Mouse (Mus musculus) lung, postnatal 0 days (tissue): ENCODE data around the gene Ywhah. TPM values are rescaled to one million over a fixed set of nuclear protein-coding genes. Genes with fewer than 3 reads are reported as not detected.

Experiments used
- ATAC-seq: fragments of 200-750 bp; cut with Nextera tagmentation; 2 replicates; pipeline ENCODE4 v1.8.0; 2017; ENCODE audit warnings: moderate library complexity
- DNase-seq: peaks from one replicate; pipeline ENCODE4 v3.0.0-alpha.2; 2016; ENCODE audit warnings: low spot score
- H3K27ac ChIP-seq: fragments of 300-500 bp; sonication (generic); 2 replicates; pipeline ENCODE4 v1.5.1; 2014; ENCODE audit warnings: antibody characterized with exemption, mild to moderate bottlenecking, low read length, mixed read lengths
- H3K27me3 ChIP-seq: fragments of 300-500 bp; sonication (generic); replicated peaks from 2 replicates; pipeline ENCODE4 v1.6.1; 2014; ENCODE audit warnings: low read length, mixed read lengths; ENCODE audit not compliant: insufficient read depth
- H3K36me3 ChIP-seq: fragments of 300-500 bp; sonication (generic); 2 replicates; pipeline ENCODE4 v1.6.1; 2014; ENCODE audit warnings: low read length, mixed read lengths; ENCODE audit not compliant: insufficient read depth
- H3K4me1 ChIP-seq: fragments of 300-500 bp; sonication (generic); 2 replicates; pipeline ENCODE4 v1.6.1; 2014; ENCODE audit warnings: antibody characterized with exemption, low read depth, low read length, mixed read lengths; ENCODE audit not compliant: insufficient read depth
- H3K4me2 ChIP-seq: fragments of 300-500 bp; sonication (generic); replicated peaks from 2 replicates; pipeline ENCODE4 v1.6.1; 2014; ENCODE audit warnings: low read depth, mild to moderate bottlenecking, low read length, moderate library complexity, mixed read lengths
- H3K4me3 ChIP-seq: fragments of 300-500 bp; sonication (generic); 2 replicates; pipeline ENCODE4 v1.5.1; 2014; ENCODE audit warnings: low read depth, low read length
- H3K9ac ChIP-seq: fragments of 300-500 bp; sonication (generic); replicated peaks from 2 replicates; pipeline ENCODE4 v1.6.1; 2014; ENCODE audit warnings: low read depth, mild to moderate bottlenecking
- H3K9me3 ChIP-seq: fragments of 300-500 bp; sonication (generic); 2 replicates; pipeline ENCODE4 v1.6.1; 2016; ENCODE audit warnings: low read length, mixed read lengths
- CTCF ChIP-seq: IDR thresholded peaks from 2 replicates; pipeline ENCODE4 v1.5.1; 2016; ENCODE audit warnings: antibody characterized with exemption, mild to moderate bottlenecking
- EP300 ChIP-seq: IDR thresholded peaks from 2 replicates; pipeline ENCODE4 v1.6.1; 2016; ENCODE audit warnings: antibody characterized with exemption, mild to moderate bottlenecking, control low read depth
- WGBS: fragments of 180-500 bp; shearing (Covaris S2); extraction: QIAGEN DNeasy Blood & Tissue Kit; methylation state at CpG from one replicate; pipeline ENCODE4 v1.1.7; 2014; 5-methylcytosine and 5-hydroxymethylcytosine counted together
- polyA plus RNA-seq: library from polyadenylated mRNA; unstranded; fragments of >200 nt; fragmentation: Nextera tagmentation; extraction: Ambion mirVana; gene quantifications from 2 replicates; pipeline ENCODE4 v1.2.1, GENCODE M21; 2015

Ywhah gene
- polyA plus RNA-seq, 1 experiment from 2014 or later: 242 TPM

DNA sequence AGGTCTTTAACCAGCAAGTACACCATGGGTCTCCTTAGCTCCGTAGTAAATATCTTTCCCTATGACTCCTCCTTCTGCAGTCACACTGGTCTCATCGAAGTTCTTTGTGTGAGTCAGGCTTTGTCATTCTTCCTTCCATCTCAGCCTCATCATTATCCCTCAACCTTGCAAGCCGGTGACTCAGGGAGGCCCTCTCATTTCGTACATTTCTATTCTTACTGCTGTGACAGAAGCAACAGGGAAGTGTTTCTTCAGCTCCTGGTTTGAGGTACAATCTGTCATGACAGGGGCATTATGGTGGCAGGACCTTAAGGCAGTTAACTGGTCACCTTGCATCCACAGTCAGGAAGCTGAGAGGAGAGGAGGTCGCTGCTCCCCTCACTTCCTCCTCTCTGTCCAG is 15.8 kb upstream of the Ywhah start:
- Histone ChIP-seq H3K36me3 (no peaks in the 10 kb centered on the region), H3K27me3 (no peaks in the 10 kb centered on the region), H3K4me3 (no peak overlapping the region), H3K4me2 (no peak overlapping the region), H3K9ac (no peak overlapping the region), H3K4me1 (no peaks in the 10 kb centered on the region), H3K9me3 (no peaks in the 10 kb centered on the region), H3K27ac (no peak overlapping the region)
- no peak for ATAC-seq
- TF ChIP-seq CTCF (no peak), EP300 (no peak)
- no peak for DNase-seq
- WGBS: 82% methylated on average over 5 of the region's 5 CpGs

DNA sequence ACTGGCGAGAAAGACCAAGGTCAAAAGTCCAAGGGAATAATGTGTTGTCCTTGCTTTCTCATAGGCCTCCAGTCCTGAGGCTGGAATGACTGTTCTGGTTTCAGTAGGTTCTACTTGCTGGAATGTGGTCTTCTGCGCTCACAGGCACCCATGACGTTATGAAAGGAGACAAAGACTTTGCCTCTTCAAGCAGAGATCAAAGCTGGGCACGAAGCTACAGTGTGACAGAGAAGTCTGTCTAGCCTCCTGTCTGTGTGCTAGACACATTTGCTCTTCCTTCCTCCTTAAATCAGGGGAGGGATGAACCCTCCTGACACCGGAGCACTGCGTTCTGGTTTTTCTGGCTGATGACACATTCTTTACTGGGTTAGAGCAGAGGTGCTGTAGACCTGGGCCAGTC is 15.1 kb upstream of the Ywhah start:
- 50% methylated on average over 6 of the region's 6 CpGs for WGBS
- no peak for TF ChIP-seq EP300
- no peak for TF ChIP-seq CTCF

DNA sequence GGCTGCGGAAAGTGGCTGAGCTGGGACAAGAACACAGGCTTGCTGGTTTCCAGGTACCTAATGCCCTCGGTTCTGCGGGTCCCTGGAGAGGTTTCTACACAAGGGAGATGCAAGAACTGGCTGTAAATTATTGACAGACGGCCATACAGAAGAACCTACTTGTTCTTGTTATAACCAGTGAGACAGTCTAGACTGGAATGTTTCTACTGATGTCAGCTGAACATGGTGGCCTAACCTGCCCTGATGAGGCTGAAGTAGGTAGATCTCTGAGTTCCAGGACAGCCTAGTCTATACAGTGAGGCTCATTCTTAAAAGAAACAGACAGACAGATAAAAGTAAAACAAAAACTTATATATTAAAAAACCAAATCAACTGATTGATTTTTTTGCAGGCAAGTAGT is 14.5 kb upstream of the Ywhah start:
- H3K27ac ChIP-seq: no peak overlapping the region
- no peak for DNase-seq
- H3K9ac ChIP-seq: no peak overlapping the region
- TF ChIP-seq CTCF (no peak), EP300 (no peak)
- no peak overlapping the region for H3K4me2 ChIP-seq
- ATAC-seq: no peak
- H3K9me3 ChIP-seq: no peaks in the 10 kb centered on the region
- no peaks in the 10 kb centered on the region for H3K4me1 ChIP-seq
- no peak overlapping the region for H3K4me3 ChIP-seq
- H3K27me3 ChIP-seq: no peaks in the 10 kb centered on the region
- no peaks in the 10 kb centered on the region for H3K36me3 ChIP-seq
- WGBS: 51% methylated on average over 4 of the region's 4 CpGs

More for the DNA sequence above, 15.1 kb upstream of the Ywhah start:
- DNase-seq (no peak), ATAC-seq (no peak)
- H3K4me1 ChIP-seq: no peaks in the 10 kb centered on the region
- no peak overlapping the region for H3K4me3 ChIP-seq
- H3K27me3 ChIP-seq: no peaks in the 10 kb centered on the region
- no peak overlapping the region for H3K9ac ChIP-seq
- H3K9me3 ChIP-seq: no peaks in the 10 kb centered on the region
- H3K4me2 ChIP-seq: no peak overlapping the region
- no peak overlapping the region for H3K27ac ChIP-seq
- H3K36me3 ChIP-seq: no peaks in the 10 kb centered on the region

DNA sequence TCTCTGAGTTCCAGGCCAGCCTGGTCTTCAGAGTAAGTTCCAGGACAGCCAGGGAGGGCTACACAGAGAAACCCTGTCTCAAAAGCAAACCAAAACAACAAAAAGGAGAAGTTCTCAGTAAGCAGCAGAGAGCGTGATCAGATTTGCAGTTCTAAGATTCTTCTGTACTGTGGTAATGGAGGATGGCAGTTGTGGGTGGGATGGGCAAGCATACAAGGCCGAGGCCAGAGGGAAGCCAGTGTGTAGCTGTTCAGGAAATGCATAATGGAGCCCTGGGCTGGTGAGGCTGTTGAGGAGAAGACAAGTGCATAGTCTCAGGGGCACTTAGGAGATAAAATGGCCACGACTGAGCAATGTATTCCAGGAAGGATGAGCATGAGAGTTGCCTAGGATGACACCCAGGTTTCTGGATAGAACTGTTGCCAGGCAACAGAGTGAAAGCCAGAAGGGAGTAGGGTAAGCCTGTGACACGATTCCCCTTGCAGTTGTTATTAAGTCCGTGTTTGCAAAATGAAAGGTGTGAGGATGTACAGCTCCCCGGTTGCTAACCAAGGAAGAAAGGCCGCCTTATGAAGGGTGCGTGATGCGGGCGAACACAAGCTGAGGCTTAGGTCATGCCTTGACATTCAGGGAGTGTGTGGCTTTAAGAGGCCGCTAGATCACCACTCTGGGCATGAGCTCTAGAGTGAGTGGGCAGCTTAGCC is 13.0 kb upstream of the Ywhah start:
- Histone ChIP-seq H3K36me3 (no peaks in the 10 kb centered on the region), H3K4me2 (no peak overlapping the region), H3K9ac (no peak overlapping the region), H3K4me1 (no peaks in the 10 kb centered on the region), H3K27ac (no peak overlapping the region), H3K27me3 (no peaks in the 10 kb centered on the region), H3K9me3 (no peaks in the 10 kb centered on the region), H3K4me3 (no peak overlapping the region)
- ATAC-seq (no peak), DNase-seq (no peak)
- TF ChIP-seq EP300: no peak
- no peak for TF ChIP-seq CTCF
- WGBS: 68% methylated on average over 11 of the region's 11 CpGs

DNA sequence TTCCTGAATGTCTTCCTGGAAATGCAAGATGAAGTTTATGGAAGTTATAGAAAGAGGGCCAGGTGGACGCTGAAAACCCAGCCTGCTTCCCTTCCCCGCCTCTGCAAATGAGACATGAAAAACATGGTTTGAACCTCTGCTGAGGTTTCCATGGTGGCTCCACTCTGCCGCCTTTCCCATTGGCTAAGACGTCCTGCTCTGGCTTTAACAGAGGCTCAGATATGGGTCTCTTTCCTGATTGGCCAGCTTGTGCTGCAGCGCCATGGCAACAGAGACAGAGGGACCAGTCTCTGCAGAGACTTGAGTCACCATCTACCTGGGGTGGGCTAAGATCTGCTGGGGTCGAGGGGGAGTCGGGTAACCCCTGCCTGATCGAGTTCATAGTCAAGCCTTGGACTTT is 11.9 kb upstream of the Ywhah start:
- no peak for TF ChIP-seq CTCF
- TF ChIP-seq EP300: no peak
- whole genome bisulfite sequencing: 39% methylated on average over 8 of the region's 8 CpGs

DNA sequence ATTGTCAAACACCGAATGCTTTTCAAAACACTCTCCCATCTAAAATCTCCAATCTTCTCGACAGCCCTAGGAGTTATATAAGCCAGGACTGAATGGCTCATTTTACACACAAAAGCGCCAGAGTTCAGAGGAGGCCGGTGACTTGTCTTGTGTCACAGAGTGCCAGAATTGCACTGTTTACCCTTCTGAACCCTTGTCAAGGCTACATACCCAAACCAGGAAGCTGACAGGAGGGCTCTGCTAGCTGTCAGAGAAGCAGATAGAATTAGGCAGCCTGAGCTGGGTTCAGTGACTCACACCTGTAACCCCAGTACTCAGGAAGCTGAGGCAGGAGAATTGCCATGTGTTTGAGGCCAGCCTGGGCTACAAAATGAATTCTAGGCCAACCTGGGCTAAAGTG is 11.2 kb upstream of the Ywhah start:
- no peak for DNase-seq
- H3K27me3 ChIP-seq: no peaks in the 10 kb centered on the region
- WGBS: 59% methylated on average over 4 of the region's 4 CpGs
- H3K27ac ChIP-seq: no peak overlapping the region
- no peak overlapping the region for H3K4me2 ChIP-seq
- no peak for ATAC-seq
- no peaks in the 10 kb centered on the region for H3K9me3 ChIP-seq
- H3K4me3 ChIP-seq: no peak overlapping the region
- H3K4me1 ChIP-seq: no peaks in the 10 kb centered on the region
- no peak overlapping the region for H3K9ac ChIP-seq
- TF ChIP-seq CTCF: no peak
- TF ChIP-seq EP300: no peak
- no peaks in the 10 kb centered on the region for H3K36me3 ChIP-seq

More for the DNA sequence above, 11.9 kb upstream of the Ywhah start:
- no peak for ATAC-seq
- Histone ChIP-seq H3K4me3 (no peak overlapping the region), H3K9me3 (no peaks in the 10 kb centered on the region), H3K36me3 (no peaks in the 10 kb centered on the region), H3K9ac (no peak overlapping the region), H3K4me1 (no peaks in the 10 kb centered on the region), H3K27ac (no peak overlapping the region), H3K27me3 (no peaks in the 10 kb centered on the region), H3K4me2 (no peak overlapping the region)
- no peak for DNase-seq

DNA sequence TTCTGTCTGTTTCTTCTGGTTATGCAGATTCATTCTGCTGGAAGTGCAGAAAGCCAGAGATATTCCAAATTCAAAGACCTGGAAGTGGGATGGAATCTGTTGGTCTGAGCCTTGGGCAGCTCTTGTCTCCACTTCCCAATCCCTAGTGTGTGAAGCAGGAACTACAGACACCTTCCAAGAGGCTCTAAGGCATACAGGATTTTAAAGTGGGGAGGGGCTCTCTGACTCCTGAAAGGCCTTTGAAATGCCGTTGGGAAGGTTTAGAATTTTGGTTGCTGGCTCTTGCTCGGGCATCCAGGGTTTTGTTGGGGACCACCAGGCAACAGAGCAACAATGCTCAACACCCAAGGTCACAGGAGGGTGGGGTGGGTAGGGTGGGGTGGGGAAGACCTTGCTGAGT is 9.3 kb upstream of the Ywhah start:
- Histone ChIP-seq H3K27me3 (no peaks in the 10 kb centered on the region), H3K4me3 (no peak overlapping the region), H3K4me1 (no peaks in the 10 kb centered on the region), H3K36me3 (no peaks in the 10 kb centered on the region), H3K9me3 (no peaks in the 10 kb centered on the region), H3K9ac (no peak overlapping the region), H3K27ac (no peak overlapping the region), H3K4me2 (no peak overlapping the region)
- ATAC-seq (no peak), DNase-seq (no peak)
- TF ChIP-seq CTCF (no peak), EP300 (no peak)
- WGBS: 43% methylated on average over 2 of the region's 2 CpGs
